In the genomic region with DNA sequence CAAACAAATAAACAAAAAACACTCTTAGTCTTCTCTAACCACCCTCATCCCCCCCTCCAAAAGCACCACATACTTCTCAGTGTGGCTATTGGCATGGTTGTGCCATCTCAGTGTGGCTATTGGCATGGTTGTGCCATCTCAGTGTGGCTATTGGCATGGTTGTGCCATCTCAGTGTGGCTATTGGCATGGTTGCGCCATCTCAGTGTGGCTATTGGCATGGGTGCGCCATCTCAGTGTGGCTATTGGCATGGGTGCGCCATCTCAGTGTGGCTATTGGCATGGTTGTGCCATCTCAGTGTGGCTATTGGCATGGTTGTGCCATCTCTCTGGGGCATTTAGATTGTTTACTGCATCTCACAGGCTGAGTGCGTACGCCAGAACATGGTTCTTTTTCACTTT, we compare ENCODE assay signal across 3 mouse cellular contexts. TPM values are rescaled to one million over a fixed set of nuclear protein-coding genes. Genes with fewer than 3 reads are reported as not detected.
"Had no signal": no experiment of that assay in that cellular context is flagged by ENCODE, and none has a peak within 500 bp of the region (broad histone marks: within the 10 kb centered on the region; RNA-seq: fewer than 3 reads in every experiment).

No protein-coding gene starts in this region.

RNA-seq across cellular contexts. Expression of gene Foxj1, which starts 25.7 kb away (rescaled TPM):
- total RNA-seq: megakaryocyte progenitor cell, adult 5-6 weeks; neutrophil, adult 5-6 weeks had no signal
- polyA plus RNA-seq: macrophage had no signal
